Mouse (Mus musculus) olfactory bulb, adult 2 months (tissue): ENCODE results near the gene Mpc1. TPM values are rescaled to one million over a fixed set of nuclear protein-coding genes. Genes with fewer than 3 reads are reported as not detected.
"Not testable (repeated sequence)": the region's sequence is repeated elsewhere in the genome, so short reads cannot be mapped to it uniquely, and the experiment has no call there.

Experiments
- H3K27ac ChIP-seq: fragments of 200-500 bp; 2 replicates; pipeline ENCODE4 v1.5.1; 2012; ENCODE audit warnings: low read depth, low read length; ENCODE audit not compliant: insufficient read depth
- H3K4me1 ChIP-seq: fragments of 200-500 bp; 2 replicates; pipeline ENCODE4 v1.6.1; 2012; ENCODE audit warnings: low read length; ENCODE audit not compliant: control insufficient read depth, insufficient read depth
- H3K4me3 ChIP-seq: fragments of 200-500 bp; 2 replicates; pipeline ENCODE4 v1.5.1; 2012; ENCODE audit warnings: mild to moderate bottlenecking, low read depth, low read length, moderate library complexity; ENCODE audit not compliant: insufficient read depth
- CTCF ChIP-seq: fragments of 200-500 bp; IDR thresholded peaks from 2 replicates; pipeline ENCODE4 v1.5.1; 2012; ENCODE audit warnings: low read depth, mild to moderate bottlenecking, low read length, moderate library complexity; ENCODE audit not compliant: insufficient read depth
- POLR2A ChIP-seq: fragments of 200-500 bp; IDR thresholded peaks from 2 replicates; pipeline ENCODE4 v1.6.1; 2012; ENCODE audit warnings: mild to moderate bottlenecking, low read depth, low read length, moderate library complexity; ENCODE audit not compliant: insufficient read depth
- WGBS: fragments of 180-500 bp; shearing (Covaris S2); methylation state at CpG from one replicate; pipeline ENCODE4 v1.1.7; 2018; 5-methylcytosine and 5-hydroxymethylcytosine counted together
- polyA plus RNA-seq: library from polyadenylated mRNA; stranded (reverse); fragments of >200 nt; gene quantifications from 2 replicates; pipeline ENCODE4 v1.2.4, GENCODE M21; 2012; ENCODE audit warnings: low replicate concordance; ENCODE audit not compliant: missing spikeins, insufficient read depth, insufficient read length

Mpc1 gene
- polyA plus RNA-seq, 1 experiment: not detected

DNA sequence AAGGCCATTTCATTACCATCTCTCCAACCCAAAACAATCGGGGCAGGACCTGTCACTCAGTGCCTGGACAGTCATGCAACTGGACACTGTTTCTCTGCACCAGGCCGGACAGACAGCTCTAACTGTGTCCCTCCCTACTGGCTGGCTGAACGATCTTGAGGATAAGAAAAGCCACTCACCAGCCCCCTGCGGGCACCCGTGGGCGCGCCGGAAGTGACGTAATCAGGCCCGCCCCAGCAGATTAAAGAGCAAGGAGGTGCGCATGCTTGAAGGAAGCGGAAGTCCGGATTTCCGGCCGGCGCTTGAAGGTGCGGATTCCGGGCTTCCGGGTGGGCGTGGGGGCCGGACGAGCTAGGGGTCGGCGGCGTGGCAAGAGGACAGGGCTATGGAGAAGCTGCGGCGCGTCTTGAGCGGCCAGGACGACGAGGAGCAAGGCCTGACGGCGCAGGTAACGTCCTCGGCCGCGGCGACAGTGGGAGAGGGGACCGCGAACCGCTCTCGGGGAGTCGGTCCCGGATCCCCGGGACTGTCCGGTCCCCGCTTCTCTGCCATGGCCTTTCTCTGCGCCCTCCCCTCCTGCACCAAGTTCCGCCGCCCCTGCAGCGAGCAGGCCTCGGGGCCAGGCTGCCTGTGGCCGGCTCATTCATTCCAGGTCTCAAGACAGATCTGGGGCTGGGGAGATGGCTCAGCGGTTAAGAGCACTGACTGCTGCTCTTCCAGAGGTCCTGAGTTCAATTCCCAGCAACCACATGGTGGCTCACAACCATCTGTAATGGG is 28.3 kb downstream of the Mpc1 start, which contains the start of gene Sft2d1:
TSS of gene Sft2d1 (plus strand) at position 265 of the 777 bp plus-strand sequence.
- TF ChIP-seq POLR2A: peak; percentile 71; the same call in 1 of the 2 replicates
- TF ChIP-seq CTCF: no peak
- peak within 1 kb of the TSS; percentile 93 for H3K27ac ChIP-seq
- H3K4me1 ChIP-seq: peaks cover 12% of the 10 kb centered on the region
- peak within 1 kb of the TSS; percentile 99 for H3K4me3 ChIP-seq
- under 1% methylated on average over 54 of the region's 54 CpGs for WGBS

DNA sequence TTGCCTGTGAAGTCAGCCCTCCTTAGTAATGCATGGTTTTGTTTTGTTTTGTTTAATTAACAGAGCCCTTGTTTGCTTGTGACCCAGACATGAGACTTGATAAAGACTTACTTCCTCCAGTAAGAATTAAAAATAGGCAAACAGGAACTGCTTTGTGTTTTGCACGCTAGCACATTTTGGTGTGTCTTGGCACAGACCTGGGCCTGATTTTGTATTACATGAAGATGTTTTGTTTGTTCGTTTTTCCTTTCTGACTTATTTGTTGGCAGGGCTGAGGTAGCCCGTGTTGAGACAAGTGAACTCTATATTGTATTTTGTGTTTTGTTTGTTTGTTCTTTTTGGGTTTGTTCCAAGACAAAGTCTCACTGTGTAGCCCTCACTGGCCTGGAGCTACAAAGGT is 29.0 kb downstream of the Mpc1 start:
- TF ChIP-seq CTCF (no peak), POLR2A (no peak)
- H3K27ac ChIP-seq: no peak overlapping the region
- peak overlapping the region; percentile 99; the same call in 1 of the 2 replicates for H3K4me3 ChIP-seq
- WGBS: 17% methylated on average over 3 of the region's 3 CpGs
- peaks cover 12% of the 10 kb centered on the region for H3K4me1 ChIP-seq

DNA sequence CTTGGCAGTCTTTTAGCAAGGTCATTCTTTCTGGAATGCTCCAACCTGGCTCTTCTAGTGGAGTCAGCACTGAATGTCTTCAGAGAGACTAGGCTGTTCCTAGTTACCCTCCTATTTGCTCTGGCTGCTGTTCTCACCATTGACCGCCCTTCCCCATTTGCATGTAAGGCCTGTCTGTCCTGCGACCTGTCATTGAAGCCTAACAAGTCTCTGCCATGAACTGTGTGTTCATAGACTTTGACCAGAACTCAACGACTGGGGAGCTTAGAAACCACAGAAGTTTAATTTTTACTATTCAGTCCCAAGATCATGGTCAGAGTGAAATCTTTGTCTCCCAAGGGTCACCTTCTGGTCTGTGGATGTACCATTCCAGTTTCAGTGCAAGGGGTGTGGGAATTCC is 31.3 kb downstream of the Mpc1 start:
- Histone ChIP-seq H3K27ac (no peak overlapping the region), H3K4me1 (peaks cover 10% of the 10 kb centered on the region), H3K4me3 (no peak overlapping the region)
- 90% methylated on average over 3 of the region's 3 CpGs for WGBS
- no peak for TF ChIP-seq POLR2A
- TF ChIP-seq CTCF: no peak

DNA sequence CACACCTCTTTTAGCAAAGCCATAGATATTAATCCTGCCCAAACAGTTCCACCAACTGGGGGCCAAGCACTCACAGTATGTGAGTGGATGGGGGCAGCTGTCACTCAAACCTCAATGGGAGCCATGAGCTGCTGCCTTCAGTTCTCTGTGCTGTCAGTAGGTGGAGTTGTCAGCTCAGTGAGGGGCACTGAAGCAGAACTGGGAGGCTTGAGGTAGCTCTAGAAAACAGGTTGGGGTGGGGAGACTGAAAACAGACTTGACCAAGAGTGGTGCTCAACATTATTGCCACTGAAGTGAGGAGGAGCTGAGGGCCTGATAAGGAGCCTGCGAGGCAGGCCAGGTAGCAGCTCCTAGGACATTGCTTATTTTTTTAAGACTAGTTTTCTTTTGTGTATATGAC is 33.5 kb downstream of the Mpc1 start:
- TF ChIP-seq CTCF (no peak), POLR2A (no peak)

DNA sequence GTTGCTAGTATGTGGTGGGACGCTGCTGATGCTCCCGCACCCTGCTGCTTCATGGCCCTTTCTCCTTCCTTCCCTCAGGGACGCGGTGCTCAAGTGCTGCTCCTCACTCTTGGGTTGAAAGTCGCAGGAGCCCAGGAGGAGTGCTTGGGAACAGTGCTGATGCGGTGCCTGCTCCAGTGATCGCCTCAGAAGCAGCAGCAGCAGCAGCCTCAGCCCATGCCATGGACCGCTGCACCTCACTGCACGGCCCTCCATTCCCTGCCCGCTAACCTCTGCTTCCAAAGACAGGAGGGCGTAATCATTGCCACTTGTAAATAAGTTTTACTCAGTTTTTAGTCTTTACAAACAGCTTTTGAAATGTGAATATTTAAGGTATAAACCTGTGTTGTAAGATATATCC is 44.2 kb downstream of the Mpc1 start:
- H3K27ac ChIP-seq, H3K4me1 ChIP-seq, H3K4me3 ChIP-seq: not testable (repeated sequence)
- WGBS: 83% methylated on average over 10 of the region's 11 CpGs

More for the DNA sequence above, 33.5 kb downstream of the Mpc1 start:
- Histone ChIP-seq H3K4me3 (no peak overlapping the region), H3K4me1 (peaks cover 13% of the 10 kb centered on the region), H3K27ac (no peak overlapping the region)
- WGBS: 96% methylated on average over 1 of the region's 1 CpGs

DNA sequence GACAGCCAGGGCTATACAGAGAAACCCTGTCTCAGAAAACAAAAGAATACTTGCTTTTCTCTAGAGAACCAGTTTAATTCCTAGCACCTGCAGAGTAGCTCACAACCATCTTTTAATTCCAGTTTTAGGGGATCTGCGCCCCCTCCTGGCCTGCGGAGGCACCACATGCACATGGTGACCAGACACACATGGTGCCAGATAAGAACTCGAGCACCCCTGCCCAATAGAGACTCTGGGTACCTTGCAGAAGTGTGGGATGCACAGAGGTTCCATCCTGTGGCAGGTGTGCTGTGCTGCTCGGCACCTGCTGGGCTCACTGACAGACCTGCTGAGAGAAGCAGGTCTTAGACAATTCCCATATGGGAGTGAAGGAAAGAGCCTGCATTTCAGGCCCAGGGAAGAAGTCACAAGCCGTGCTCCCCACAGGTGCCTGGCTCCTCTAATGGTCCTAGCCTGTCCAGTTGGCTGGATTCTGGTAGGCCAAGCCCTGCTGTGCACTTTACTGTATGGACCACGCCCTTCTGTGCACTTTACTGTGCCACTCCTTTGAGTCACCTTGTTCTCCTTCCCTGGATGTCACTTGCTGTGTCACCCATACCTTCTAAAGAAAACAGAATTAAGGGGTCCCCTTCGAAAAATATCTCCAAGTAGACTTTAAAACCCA is 45.9 kb downstream of the Mpc1 start:
- 74% methylated on average over 7 of the region's 7 CpGs for WGBS
- TF ChIP-seq CTCF (no peak), POLR2A (no peak)
- H3K27ac ChIP-seq: no peak overlapping the region
- H3K4me1 ChIP-seq: no peaks in the 10 kb centered on the region
- H3K4me3 ChIP-seq: no peak overlapping the region

DNA sequence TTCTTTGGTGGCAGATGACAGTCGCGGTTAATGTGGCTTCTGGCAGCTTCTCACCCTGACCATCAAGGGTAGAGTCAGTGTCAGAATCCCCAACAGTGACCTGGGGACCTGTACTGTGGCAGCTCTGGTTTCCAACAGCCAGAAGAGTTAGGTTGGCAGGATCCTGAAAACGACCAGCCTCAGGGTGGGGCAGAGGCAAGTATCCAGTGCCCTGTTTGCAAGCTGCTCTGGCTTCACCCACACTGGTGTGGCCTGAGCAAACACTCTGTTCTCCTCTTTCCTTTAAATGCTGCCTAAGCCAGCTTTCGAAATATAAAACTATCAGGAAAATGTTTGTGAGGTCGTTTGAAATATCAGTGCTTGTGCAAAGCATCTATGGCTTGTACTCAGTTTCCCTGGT is 47.9 kb downstream of the Mpc1 start:
- no peaks in the 10 kb centered on the region for H3K4me1 ChIP-seq
- TF ChIP-seq CTCF (no peak), POLR2A (no peak)
- no peak overlapping the region for H3K27ac ChIP-seq
- WGBS: 77% methylated on average over 5 of the region's 5 CpGs
- no peak overlapping the region for H3K4me3 ChIP-seq

DNA sequence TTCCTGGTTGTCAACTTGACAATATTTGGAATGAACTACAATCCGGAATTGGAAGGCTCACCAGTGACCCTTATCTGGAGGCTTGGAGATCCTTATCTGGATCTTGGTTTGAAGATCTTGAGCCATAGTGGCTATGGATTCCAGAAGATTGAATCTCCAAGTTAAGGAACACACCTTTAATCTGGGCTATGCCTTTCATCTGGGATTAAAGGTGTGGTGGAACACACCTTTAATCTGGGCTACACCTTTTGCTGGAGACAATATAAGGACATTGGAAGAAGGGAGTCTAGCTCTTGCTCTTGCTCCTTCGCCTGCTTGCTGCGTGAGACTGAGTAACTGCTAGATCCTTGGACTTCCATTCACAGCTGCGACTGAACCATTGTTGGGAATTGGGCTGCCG is 54.5 kb downstream of the Mpc1 start, which contains the start of gene Prr18:
TSS of gene Prr18 (plus strand) at position 301 of the 400 bp plus-strand sequence.
- 92% methylated on average over 1 of the region's 5 CpGs for WGBS
- peaks cover 17% of the 10 kb centered on the region for H3K4me1 ChIP-seq
- H3K4me3 ChIP-seq, H3K27ac ChIP-seq: not testable (repeated sequence)

DNA sequence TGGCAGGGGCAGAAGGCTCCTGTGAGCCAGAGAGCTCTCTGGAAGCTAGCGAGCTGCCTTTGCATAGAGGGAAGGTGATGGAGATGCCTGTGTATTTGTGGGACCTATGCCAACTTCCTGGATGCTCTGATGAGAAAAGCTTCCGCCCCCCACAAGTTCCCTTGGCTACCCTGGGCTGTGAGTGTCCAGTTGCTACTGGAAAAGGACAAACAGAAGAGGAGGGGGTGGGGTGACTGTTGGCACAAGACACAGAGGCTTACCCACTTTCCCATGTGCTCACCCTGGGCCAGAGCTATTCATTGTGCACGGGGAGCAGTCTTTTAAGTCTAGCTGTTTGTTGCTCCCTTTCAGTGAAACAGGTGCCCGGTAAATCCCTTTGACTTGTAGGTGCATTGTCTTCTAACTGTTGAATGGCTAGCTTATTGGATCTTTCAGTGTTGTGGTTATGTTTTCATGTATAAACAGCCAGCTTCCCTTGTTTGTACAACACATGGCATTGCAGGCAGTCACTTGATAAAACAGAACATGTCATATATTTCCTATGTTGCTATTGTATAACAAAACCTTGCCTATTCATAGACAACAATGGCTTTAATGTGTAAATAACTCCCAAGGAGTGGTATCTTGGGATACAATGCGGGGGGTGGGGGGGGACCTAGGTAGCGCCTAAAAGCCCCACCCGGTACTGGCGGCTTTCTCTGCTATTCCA is 57.1 kb downstream of the Mpc1 start:
- peak overlapping the region; percentile 22; the same call in 1 of the 2 replicates for H3K27ac ChIP-seq
- 21% methylated on average over 8 of the region's 8 CpGs for WGBS

More for the DNA sequence above, 57.1 kb downstream of the Mpc1 start:
- peak overlapping the region; percentile 61 for H3K4me3 ChIP-seq
- TF ChIP-seq CTCF: no peak
- TF ChIP-seq POLR2A: no peak
- H3K4me1 ChIP-seq: peaks cover 21% of the 10 kb centered on the region
